Mouse (Mus musculus) urinary bladder, postnatal 0 days (tissue): Measurements from ENCODE around the gene Dcaf10. TPM values are rescaled to one million over a fixed set of nuclear protein-coding genes. Genes with fewer than 3 reads are reported as not detected.

Experiments
- microRNA-seq: library from miRNA; unstranded; fragments of <30 nt; microRNA quantifications from one replicate; pipeline ENCODE4, GENCODE M21; 2016
- polyA plus RNA-seq: library from polyadenylated mRNA; unstranded; fragments of >200 nt; fragmentation: Nextera tagmentation; extraction: Ambion mirVana; gene quantifications from 2 replicates; pipeline ENCODE4 v1.2.1, GENCODE M21; 2015

The Dcaf10 gene
- 9.9 and 11.1 TPM in 2 replicates for polyA plus RNA-seq

GRCm38 (mm10) chr4:45341669-45342249 is at the start of gene Dcaf10:
Gene Dcaf10 (plus strand): TSS chr4:45342101.

DNA sequence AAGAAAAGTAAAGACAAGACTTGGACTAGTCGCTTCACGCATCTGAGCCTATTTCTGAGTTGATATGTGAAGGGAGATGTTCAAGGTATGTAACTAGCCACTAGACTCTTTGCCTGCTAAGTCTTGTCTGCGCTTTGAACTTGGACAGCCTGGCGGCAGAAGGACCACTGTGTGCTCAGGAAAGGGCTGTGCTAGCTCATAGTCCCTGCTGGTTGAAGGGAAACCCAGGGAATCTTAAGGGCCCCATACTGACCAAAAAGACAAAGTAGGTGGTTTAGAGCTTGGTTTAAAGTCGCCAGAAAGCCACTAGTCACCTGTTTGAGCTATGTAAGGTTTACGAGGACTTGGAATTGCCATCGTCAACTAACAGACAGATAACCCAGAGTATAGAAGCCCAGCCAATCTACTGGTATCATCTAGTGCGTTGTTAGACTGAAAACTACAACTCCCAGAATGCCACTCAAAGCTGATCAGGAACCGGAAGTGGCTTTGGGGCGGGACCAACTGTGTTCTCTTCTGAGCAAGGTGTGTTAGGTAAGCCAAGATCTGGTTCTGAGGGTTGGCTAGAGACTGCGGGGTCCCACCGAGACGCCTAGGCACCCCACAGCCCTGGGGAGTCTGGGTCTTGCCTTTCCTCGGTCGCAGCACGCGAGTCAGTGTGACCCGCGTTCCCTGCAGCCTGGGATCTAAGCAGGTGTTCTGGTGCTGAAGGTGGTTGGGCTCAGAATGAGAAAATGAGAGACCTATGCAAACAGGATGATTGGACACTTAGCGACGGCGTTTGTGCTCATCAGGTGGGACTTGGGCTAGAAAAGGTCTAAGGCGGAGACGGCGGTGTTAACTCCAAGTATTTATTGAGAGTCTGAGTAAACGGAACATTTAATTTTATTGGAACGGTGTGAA is 45.0 kb upstream of the Dcaf10 start, which contains the start of gene Trmt10b:
TSS of gene Trmt10b (plus strand) at position 466 of the 903 bp plus-strand sequence.

GRCm38 (mm10) chr4:45342286-45343155 is 620 bp downstream of the Dcaf10 start, which contains the start of gene Exosc3:
Gene Exosc3 (minus strand): TSS chr4:45342732.

GRCm38 (mm10) chr4:45408427-45409132 is 66.7 kb downstream of the Dcaf10 start, which contains the start of gene Slc25a51:
Gene Slc25a51 (minus strand): TSS chr4:45408766.

Small RNAs within 50 kb of the gene (microRNA-seq; reads per million reads assigned to microRNA genes)
- gene Gm25692: not detected

Other genes with a start within 250 kb of the Dcaf10 start
- gene Tomm5, start 234.0 kb upstream of the Dcaf10 start, polyA plus RNA-seq: 219 and 220 TPM in 2 replicates
- 0.04 TPM in 1 of 2 replicates, not detected in the other for gene Frmpd1, start 157.2 kb upstream of the Dcaf10 start, polyA plus RNA-seq
- 10.0 and 11.7 TPM in 2 replicates for gene Trmt10b, start 45.0 kb upstream of the Dcaf10 start, polyA plus RNA-seq
- gene Exosc3, start 631 bp downstream of the Dcaf10 start, polyA plus RNA-seq: 34.2 and 40.4 TPM in 2 replicates
- gene Slc25a51, start 66.7 kb downstream of the Dcaf10 start, polyA plus RNA-seq: 41.0 and 48.8 TPM in 2 replicates
- 5.3 and 6.6 TPM in 2 replicates for gene Shb, start 190.4 kb downstream of the Dcaf10 start, polyA plus RNA-seq